Mouse (Mus musculus) hindbrain, embryonic 10.5 days (tissue): Measurements from ENCODE around the gene Auh. TPM values are rescaled to one million over a fixed set of nuclear protein-coding genes. Genes with fewer than 3 reads are reported as not detected.

Source experiments
- DNase-seq: peaks from one replicate; pipeline ENCODE4 v3.0.0-alpha.2; 2017; ENCODE audit warnings: low spot score
- H3K27ac ChIP-seq: fragments of 300-500 bp; sonication (generic); 2 replicates; pipeline ENCODE4 v1.5.1; 2016; ENCODE audit warnings: mild to moderate bottlenecking, moderate library complexity
- H3K27me3 ChIP-seq: fragments of 300-500 bp; sonication (generic); 2 replicates; pipeline ENCODE4 v1.6.1; 2016; ENCODE audit warnings: mild to moderate bottlenecking; ENCODE audit not compliant: poor library complexity, insufficient read depth, severe bottlenecking
- H3K36me3 ChIP-seq: fragments of 300-500 bp; sonication (generic); 2 replicates; pipeline ENCODE4 v1.6.1; 2016; ENCODE audit warnings: mild to moderate bottlenecking, moderate library complexity
- H3K4me1 ChIP-seq: fragments of 300-500 bp; sonication (generic); replicated peaks from 2 replicates; pipeline ENCODE4 v1.6.1; 2016; ENCODE audit warnings: mild to moderate bottlenecking
- H3K4me3 ChIP-seq: fragments of 300-500 bp; sonication (generic); 2 replicates; pipeline ENCODE4 v1.5.1; 2016; ENCODE audit warnings: mild to moderate bottlenecking, moderate library complexity
- H3K9me3 ChIP-seq: fragments of 300-500 bp; sonication (generic); 2 replicates; pipeline ENCODE4 v1.6.1; 2016; ENCODE audit warnings: mild to moderate bottlenecking, moderate library complexity
- WGBS: fragments of 180-500 bp; shearing (Covaris S2); methylation state at CpG from one replicate; pipeline ENCODE4 v1.1.7; 2016; 5-methylcytosine and 5-hydroxymethylcytosine counted together
- polyA plus RNA-seq: library from polyadenylated mRNA; unstranded; fragments of >200 nt; fragmentation: Nextera tagmentation; extraction: Ambion mirVana; gene quantifications from 2 replicates; pipeline ENCODE4 v1.2.1, GENCODE M21; 2016

Gene Auh
- polyA plus RNA-seq, 1 experiment from 2014 or later = 44.5 TPM

DNA sequence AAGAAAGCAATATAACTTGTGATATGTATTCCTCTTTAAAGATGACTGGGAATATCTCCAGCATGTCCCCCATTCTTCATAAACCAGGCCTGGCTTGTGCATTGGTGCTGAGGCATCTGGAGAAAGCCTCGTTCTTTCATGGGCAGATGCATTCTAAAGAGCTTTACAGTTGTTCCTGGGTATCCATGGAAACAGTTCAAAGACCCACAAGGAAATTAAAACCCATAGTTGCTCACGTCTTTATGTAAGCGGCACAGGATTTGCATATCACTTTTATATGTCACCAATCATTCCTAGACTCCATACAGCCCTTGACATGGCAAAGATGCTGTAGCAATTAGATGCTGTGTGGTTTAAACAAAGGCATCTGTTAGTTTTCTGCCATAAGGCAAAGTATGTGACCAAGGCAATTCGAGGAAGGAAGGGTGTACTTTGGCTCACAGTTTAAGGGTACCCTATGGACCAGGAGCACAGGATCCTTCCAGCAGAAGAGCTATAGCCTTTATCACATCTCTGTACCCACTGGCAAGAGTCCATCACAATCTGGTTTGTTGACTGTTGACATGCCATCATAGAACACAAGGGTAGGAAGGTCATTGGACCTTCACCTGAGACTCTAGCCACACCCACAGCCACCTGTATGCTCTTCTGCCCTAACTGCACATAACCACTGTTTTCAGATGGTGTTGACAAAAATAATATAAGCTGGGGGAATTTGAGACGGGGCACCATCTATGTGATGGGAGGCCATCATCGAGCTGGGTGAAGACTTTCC is 24.5 kb upstream of the Auh start:
- H3K4me1 ChIP-seq = no peaks in the 10 kb centered on the region
- H3K27ac ChIP-seq = no peak overlapping the region
- no peaks in the 10 kb centered on the region for H3K36me3 ChIP-seq
- no peak for DNase-seq
- no peaks in the 10 kb centered on the region for H3K27me3 ChIP-seq
- H3K4me3 ChIP-seq = no peak overlapping the region
- 83% methylated on average over 6 of the region's 6 CpGs for WGBS
- H3K9me3 ChIP-seq = 0 out of 2 replicates have a peak, but pooled peaks cover 6% of the 10 kb centered on the region

DNA sequence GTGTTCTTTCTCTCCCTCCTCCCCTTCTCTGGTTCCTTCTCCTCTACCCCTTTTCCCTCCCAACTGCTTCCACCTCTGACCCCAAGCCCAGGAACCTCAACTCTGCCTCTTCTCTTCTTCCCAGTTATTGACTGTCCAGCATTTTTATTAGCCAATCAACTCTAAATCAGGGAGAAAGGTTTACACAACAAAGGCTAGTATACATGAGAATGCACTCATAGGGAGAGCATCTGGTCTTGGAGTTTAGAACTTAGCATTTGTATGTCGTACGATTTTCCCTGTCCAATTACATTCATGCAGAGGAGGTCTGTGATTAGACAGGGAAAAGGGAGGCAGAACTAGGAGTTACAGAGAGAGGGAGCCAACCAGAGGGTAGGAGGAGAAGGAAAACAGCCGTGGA is 19.7 kb upstream of the Auh start:
- no peak overlapping the region for H3K4me3 ChIP-seq
- no peak for DNase-seq
- H3K4me1 ChIP-seq = no peaks in the 10 kb centered on the region
- H3K27me3 ChIP-seq = no peaks in the 10 kb centered on the region
- no peak overlapping the region for H3K27ac ChIP-seq
- 0 out of 2 replicates have a peak, but pooled peaks cover 4% of the 10 kb centered on the region for H3K9me3 ChIP-seq
- no peaks in the 10 kb centered on the region for H3K36me3 ChIP-seq
- WGBS = 88% methylated on average over 3 of the region's 3 CpGs

DNA sequence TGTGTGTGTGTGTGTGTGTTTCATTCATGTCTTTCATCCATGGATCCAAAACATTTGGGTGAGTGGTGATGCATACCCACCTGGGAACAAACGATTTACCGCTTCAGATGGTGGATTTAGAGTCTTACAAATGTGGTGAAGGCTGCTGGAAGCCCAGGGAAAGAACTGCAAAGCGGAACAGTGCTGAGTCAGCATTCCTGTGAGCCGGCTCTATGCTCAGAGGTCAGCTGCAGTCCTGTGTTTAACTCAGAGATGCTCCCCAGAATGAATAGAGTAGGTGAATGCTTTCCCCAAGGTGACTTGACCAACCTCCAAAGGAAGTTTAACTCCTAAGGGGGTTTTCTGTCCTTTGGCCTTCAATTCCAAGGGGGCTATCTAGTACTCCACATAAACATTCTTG is 18.1 kb upstream of the Auh start:
- DNase-seq = no peak
- Histone ChIP-seq H3K4me1 (peaks cover 10% of the 10 kb centered on the region), H3K36me3 (no peaks in the 10 kb centered on the region), H3K4me3 (no peak overlapping the region), H3K27me3 (no peaks in the 10 kb centered on the region), H3K9me3 (no peaks in the 10 kb centered on the region), H3K27ac (no peak overlapping the region)
- 77% methylated on average over 4 of the region's 4 CpGs for WGBS

DNA sequence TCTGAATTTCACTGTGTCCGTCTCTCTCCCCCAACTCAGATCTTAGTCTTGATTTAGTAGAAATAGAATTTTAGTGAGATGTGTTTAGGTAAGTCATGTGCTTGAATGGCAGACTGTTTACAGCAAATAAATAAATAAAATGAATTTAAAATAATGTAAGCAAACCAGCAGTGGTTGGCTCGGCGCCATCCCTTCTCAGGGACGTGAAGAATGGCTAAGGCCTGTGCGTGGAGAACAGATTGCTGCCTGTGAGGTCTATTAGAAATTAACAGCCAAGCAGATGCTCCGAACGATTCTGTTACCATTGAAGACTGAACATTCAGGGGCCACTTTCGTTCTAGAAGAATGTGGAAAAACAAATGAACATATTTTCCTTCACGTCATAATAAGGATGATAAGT is 16.3 kb upstream of the Auh start:
- Histone ChIP-seq H3K36me3 (no peaks in the 10 kb centered on the region), H3K4me1 (peaks cover 15% of the 10 kb centered on the region), H3K9me3 (no peaks in the 10 kb centered on the region), H3K27me3 (no peaks in the 10 kb centered on the region), H3K4me3 (no peak overlapping the region), H3K27ac (no peak overlapping the region)
- no peak for DNase-seq
- 90% methylated on average over 9 of the region's 9 CpGs for WGBS

DNA sequence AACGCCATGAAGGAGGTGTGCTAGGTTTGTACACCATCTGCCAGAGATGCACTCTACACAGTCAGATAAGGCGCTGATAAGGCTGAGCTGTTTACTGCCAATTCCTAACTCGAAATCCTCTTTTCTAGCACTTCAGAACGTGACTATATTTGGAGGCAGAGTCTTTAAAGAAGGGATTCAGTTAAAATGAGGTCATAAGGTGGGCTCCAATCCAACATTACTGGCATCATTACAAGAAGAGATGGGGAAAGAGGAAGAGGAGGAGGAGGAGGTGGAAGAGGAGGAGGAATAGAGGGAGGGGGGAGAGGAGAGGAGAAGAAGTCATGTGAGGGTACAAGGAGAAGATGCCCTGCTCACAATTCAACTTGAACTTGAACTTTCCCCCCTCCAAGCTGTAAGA is 14.6 kb upstream of the Auh start:
- Histone ChIP-seq H3K27ac (no peak overlapping the region), H3K36me3 (no peaks in the 10 kb centered on the region), H3K4me3 (no peak overlapping the region), H3K27me3 (no peaks in the 10 kb centered on the region), H3K9me3 (no peaks in the 10 kb centered on the region), H3K4me1 (peaks cover 16% of the 10 kb centered on the region)
- no peak for DNase-seq
- 79% methylated on average over 4 of the region's 4 CpGs for WGBS

DNA sequence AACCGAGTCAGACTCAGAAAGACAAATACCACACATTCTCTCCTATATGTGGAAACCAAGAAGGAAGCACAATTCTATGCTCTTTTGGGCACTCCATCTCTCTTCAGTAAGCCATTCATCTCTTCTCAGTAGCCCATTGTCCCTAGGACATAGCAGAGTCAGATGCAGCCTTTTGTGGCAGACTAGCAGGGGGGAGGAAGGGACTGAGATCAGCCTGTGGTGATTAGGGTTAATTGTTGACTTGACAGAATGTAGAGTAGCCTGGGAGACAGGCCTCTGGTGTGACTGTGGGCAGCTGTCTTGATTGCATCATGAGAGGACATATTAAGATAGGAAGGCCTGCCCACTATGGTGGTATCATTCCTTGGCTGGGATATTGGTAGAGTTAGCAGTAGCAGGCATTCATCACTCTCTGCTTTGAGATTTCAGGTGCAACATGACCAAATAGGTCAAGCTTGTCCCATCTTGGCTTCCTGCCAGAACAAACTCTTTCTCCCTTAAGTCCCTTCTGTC is 13.5 kb upstream of the Auh start:
- Histone ChIP-seq H3K27me3 (no peaks in the 10 kb centered on the region), H3K36me3 (no peaks in the 10 kb centered on the region), H3K9me3 (no peaks in the 10 kb centered on the region), H3K27ac (no peak overlapping the region), H3K4me1 (peaks cover 16% of the 10 kb centered on the region), H3K4me3 (no peak overlapping the region)
- 56% methylated on average over 1 of the region's 1 CpGs for WGBS
- DNase-seq = no peak

DNA sequence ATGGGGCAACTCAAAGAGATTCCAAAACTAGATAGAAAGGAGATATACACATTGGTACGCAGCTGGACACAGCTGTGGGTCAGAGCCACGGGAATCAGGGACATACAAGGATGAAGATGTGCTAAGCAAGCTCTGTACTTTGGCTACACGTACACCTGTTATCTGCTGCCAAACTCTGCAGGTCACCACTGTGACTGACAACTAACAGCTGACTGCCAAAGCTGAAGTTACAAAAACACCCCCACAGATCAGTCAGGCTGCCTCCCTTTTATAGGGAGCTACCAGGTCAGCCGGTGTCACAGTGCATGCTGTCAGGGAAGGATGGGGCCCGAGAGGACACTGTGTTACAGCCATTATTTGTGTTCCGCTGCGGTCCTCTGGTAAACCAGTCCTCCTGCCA is 11.5 kb upstream of the Auh start:
- WGBS = 79% methylated on average over 7 of the region's 7 CpGs
- H3K4me1 ChIP-seq = peaks cover 16% of the 10 kb centered on the region
- no peak overlapping the region for H3K4me3 ChIP-seq
- H3K27me3 ChIP-seq = no peaks in the 10 kb centered on the region
- no peaks in the 10 kb centered on the region for H3K36me3 ChIP-seq
- H3K27ac ChIP-seq = no peak overlapping the region
- no peaks in the 10 kb centered on the region for H3K9me3 ChIP-seq
- DNase-seq = no peak

DNA sequence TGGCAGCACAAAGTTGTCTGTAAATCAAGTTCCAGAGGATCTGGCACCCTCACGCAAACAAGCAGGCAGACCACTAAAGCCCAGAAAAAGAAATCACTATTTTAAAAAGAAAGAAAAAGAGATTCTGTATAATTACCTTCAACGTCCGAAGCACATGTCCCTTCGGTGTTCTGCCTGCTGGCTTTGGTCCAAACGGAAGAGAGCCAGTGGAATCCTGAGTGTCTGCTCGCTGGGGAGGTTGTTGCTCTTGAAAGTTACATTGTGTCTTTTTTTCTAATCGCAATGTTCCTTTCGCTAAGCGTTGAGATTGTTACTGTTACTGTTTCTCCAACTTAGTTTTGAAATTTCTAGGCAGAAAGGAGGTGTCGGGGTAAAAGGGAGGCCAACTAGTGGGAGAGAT is 1.1 kb upstream of the Auh start:
- Histone ChIP-seq H3K27ac (no peak overlapping the region), H3K27me3 (peaks cover 3% of the 10 kb centered on the region; the same call in 1 of the 2 replicates), H3K4me3 (no peak overlapping the region), H3K9me3 (no peaks in the 10 kb centered on the region), H3K4me1 (peaks cover 32% of the 10 kb centered on the region), H3K36me3 (no peaks in the 10 kb centered on the region)
- no peak for DNase-seq
- 62% methylated on average over 10 of the region's 10 CpGs for whole genome bisulfite sequencing

DNA sequence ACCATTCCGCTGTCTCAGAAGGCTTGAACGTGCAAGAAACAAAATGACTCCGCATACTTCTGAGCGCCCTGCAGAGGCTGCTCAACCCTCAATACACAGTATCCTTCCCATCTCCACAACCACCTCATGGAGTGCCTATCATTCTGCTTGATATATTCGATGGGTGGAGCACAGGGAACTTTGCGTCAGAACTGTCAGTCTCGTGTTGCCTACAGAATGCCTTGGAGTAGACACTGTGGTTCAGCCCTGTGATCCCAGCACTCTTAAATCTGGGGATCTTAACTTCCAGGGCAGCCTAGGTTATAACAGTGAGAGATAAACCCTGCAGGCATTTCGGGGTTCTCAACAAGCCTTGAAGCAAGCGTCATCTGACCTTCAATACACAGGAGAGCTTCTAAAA is 1.1 kb downstream of the Auh start:
- no peak for DNase-seq
- peaks cover 3% of the 10 kb centered on the region; the same call in 1 of the 2 replicates for H3K27me3 ChIP-seq
- WGBS = 71% methylated on average over 9 of the region's 9 CpGs

DNA sequence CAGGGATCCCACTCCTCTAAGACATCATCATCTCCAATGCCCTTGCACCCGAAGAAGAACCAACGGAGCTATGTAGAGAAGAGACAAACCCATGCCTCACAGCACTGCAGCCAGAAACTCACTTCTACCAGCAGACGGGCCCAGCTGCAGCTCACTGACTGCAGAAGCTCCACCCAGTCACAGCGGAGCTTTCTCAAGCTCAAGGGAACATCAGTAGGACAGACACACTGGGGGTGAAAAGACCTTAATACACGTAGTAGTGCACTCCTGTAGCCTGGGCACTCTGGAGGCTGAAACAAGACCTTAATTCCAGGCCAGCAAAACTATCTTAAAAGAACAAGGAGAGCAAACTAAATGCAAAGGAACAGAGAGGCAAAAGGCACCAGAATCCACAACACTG is 5.0 kb downstream of the Auh start:
- Histone ChIP-seq H3K9me3 (no peaks in the 10 kb centered on the region), H3K4me3 (no peak overlapping the region), H3K4me1 (peaks cover 27% of the 10 kb centered on the region), H3K36me3 (no peaks in the 10 kb centered on the region), H3K27me3 (no peaks in the 10 kb centered on the region), H3K27ac (no peak overlapping the region)
- DNase-seq = no peak
- WGBS = 85% methylated on average over 5 of the region's 5 CpGs

More for the DNA sequence above, 1.1 kb downstream of the Auh start:
- H3K9me3 ChIP-seq = no peaks in the 10 kb centered on the region
- H3K27ac ChIP-seq = peak overlapping the region; percentile 92; the same call in 1 of the 2 replicates
- peak overlapping the region; percentile 84 for H3K4me3 ChIP-seq
- H3K36me3 ChIP-seq = no peaks in the 10 kb centered on the region
- peaks cover 32% of the 10 kb centered on the region for H3K4me1 ChIP-seq

DNA sequence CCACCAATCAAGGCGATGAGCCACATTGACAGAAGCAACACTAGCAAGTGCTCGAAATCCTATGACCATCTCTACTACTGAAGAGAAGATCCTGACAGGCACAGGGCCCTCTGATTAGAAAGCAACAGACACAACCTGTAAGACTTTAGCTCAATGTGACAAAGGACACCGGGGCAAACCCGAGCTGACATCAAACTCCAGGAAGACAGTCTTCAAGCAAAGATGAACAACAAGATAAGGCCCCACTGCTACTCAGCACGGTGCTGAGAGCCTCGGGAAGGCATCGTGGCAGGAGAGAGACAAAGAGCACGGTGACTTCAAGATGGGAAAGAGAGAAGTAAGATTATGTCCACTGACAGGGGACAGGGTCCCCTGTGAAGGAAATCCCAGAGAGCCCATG is 7.5 kb downstream of the Auh start:
- H3K27ac ChIP-seq = no peak overlapping the region
- no peak for DNase-seq
- H3K4me3 ChIP-seq = no peak overlapping the region
- no peaks in the 10 kb centered on the region for H3K27me3 ChIP-seq
- H3K9me3 ChIP-seq = no peaks in the 10 kb centered on the region
- H3K36me3 ChIP-seq = 0 out of 2 replicates have a peak, but pooled peaks cover 7% of the 10 kb centered on the region
- H3K4me1 ChIP-seq = peaks cover 6% of the 10 kb centered on the region; the same call in 1 of the 2 replicates
- 87% methylated on average over 8 of the region's 8 CpGs for WGBS

DNA sequence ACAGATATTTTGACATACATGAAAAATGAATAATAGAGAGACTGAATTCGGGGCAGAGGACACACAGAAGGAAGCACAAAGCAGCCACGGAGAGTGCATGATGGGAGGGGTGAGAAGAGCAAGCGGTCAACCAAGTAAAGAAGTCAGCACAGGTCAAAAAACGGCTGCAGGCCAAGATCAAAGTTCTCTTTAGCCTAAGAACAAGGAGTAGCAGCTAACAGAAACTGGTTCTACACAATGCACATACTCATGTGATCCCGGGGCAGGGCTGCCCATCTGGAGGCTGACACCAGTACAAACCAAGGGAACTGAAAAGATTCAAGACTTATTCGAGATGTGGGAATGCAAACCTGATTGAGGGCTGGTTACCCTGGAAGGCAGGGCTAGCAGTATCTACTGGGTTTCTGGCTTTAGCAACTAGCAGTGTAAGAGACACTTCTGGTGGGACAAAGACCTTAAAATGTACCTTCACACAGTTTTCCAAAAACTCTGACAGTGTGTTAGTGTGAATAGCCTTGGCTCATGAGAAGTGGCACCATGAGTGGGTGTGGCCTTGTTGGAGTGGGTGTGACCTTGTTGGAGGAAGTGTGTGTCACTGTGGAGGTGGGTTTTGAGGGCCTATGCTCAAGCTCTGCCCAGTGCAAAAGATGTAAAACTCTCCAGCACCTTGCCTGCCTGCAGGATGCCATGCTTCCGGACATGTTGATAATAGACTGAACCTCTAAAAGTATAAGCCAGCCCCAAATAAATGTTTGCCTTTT is 8.2 kb downstream of the Auh start:
- H3K27me3 ChIP-seq = no peaks in the 10 kb centered on the region
- DNase-seq = no peak
- no peak overlapping the region for H3K4me3 ChIP-seq
- H3K4me1 ChIP-seq = peaks cover 5% of the 10 kb centered on the region; the same call in 1 of the 2 replicates
- 0 out of 2 replicates have a peak, but pooled peaks cover 7% of the 10 kb centered on the region for H3K36me3 ChIP-seq
- WGBS = 73% methylated on average over 7 of the region's 7 CpGs
- H3K27ac ChIP-seq = no peak overlapping the region
- H3K9me3 ChIP-seq = no peaks in the 10 kb centered on the region

DNA sequence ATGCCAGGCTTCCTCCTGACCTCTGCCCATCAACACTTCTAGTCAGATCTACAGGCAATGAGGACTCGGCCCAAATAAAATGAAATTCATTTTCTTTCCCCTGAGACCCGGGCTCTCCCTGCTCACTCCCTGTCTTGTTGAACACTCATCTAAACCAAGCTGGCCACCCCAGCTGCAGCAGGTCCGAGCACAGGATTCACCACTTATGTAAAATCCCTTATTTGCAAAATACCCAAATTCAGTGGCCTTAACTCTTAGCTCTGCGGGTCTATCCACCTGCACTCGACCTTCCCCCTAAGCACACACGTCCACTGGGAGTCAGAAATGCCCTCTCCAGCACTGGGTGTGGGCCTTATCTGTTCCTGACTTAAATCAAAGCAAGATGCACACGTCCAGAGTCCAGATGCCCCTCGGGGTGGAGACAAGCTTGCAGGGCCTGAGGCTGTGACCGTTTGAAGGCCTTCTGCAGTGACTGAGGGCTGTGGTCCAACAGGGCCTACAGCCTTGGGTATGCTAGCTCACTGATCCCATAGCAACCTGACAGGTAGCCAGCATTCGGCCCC is 9.6 kb downstream of the Auh start:
- peaks cover 10% of the 10 kb centered on the region; the same call in 1 of the 2 replicates for H3K4me1 ChIP-seq
- 0 out of 2 replicates have a peak, but pooled peaks cover 7% of the 10 kb centered on the region for H3K36me3 ChIP-seq
- WGBS = 78% methylated on average over 10 of the region's 10 CpGs
- no peak overlapping the region for H3K27ac ChIP-seq
- no peak for DNase-seq
- no peaks in the 10 kb centered on the region for H3K27me3 ChIP-seq
- H3K4me3 ChIP-seq = no peak overlapping the region
- H3K9me3 ChIP-seq = no peaks in the 10 kb centered on the region
